Mouse (Mus musculus): ENCODE results near the gene Tmem220. TPM values are rescaled to one million over a fixed set of nuclear protein-coding genes. Genes with fewer than 3 reads are reported as not detected.
A peak's percentile ranks its signal among the peaks of the same experiment; 100 is the strongest.

Gene Tmem220
- 1 to 10 TPM in 3 of 4 experiments, under 1 TPM in 1; 0.67 to 1.2 (median 1.1) TPM for total RNA-seq (2022)

DNA sequence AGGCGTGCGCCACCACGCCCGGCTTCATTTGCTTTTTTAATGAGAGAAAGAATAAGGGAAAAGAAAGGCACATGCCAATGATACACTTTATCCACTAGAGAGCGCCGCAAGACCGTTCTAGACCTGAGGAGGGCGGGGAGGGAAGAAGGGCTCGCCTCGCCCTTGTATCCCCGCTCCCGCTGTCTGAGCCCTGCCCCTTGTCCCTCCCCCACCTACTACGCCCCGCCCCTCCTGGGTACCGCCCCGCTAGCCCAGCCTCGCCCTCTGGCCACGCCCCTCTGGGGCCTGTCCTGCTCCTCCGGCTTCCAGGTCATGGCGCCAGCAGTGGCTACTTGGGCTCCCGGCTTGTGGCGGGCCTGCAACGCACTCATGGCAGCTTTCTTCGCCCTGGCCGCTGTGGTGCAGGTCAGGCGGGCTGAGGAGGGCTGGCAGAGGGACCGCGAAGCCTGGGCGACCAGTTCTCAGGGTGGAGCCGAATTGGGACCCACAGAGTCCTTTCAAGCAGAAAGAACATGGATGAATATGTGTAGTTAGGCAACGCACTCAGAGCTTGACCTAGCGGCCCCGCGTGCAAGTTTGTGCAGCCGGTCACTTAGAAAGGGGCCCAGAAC, at the start of gene Tmem220:
Tmem220 (plus strand) TSS at position 288 of the 611 bp plus-strand sequence.
- peak; percentile 58 to 75 for DNase-seq (ENCODE audit: low spot score in 2 of 2)

- no peak for DNase-seq (ENCODE audit: low spot score in 2 of 2)
These were observed 49.2 kb upstream of the Tmem220 start for GRCm38 (mm10) chr11:66975606-66976330.

DNA sequence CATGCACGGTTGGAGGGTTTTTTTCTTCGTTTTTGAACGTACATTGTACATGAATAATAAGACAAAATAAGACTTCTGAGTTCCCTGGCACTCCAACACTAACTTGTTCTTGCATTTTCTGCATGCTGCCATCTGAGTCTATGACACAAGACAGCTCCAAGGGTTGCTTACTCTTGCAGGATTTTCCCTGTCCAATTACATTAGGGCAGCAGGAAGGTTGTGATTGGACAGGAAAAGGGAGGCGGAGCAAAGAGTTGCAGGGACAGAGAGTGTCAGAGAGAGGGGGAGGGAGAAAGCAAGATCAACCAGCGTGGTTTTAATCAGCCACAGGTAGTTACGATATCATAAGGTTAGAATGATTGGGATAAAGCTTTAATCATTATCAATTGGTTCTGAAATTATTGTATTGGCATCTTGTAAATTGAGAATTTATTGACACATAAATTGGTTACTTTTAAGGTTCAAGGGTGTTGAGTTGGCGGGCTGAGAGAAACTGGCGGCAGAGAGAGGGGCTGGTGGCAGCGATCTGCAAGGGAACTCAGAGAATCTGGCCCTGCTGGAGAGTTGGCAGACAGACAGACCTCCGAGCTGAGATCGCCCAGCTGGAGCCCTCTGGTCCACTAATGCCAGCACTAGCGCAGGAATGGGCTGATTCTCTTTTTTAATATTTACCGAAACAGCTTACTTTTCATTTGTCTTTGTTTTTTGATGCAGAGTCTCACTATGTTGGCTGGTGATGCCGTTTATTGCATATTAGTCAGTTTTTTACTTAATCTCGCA, 43.4 kb upstream of the Tmem220 start:
- DNase-seq (ENCODE audit: low spot score in 2 of 2) = no peak

DNA sequence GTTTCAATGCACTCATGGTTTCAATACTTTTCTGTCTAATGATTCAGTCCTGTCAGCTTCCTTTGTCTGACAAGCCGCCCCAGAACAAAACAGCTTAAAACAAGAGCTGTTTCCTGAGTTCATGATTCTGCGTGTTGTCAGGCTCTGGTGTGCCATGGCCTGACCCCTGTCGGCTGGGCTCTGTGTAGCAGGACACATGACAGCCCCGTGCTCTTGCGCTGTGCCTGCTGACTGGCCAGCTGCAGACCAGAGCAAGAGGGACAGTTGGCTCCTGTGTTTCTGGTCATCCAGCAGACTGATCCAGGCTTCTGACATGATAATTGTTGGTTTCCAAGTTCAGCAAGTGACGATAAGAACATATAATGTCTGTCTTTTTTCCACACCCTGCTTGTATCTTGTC, 42.2 kb upstream of the Tmem220 start:
- no peak for DNase-seq (ENCODE audit: low spot score in 2 of 2)

DNA sequence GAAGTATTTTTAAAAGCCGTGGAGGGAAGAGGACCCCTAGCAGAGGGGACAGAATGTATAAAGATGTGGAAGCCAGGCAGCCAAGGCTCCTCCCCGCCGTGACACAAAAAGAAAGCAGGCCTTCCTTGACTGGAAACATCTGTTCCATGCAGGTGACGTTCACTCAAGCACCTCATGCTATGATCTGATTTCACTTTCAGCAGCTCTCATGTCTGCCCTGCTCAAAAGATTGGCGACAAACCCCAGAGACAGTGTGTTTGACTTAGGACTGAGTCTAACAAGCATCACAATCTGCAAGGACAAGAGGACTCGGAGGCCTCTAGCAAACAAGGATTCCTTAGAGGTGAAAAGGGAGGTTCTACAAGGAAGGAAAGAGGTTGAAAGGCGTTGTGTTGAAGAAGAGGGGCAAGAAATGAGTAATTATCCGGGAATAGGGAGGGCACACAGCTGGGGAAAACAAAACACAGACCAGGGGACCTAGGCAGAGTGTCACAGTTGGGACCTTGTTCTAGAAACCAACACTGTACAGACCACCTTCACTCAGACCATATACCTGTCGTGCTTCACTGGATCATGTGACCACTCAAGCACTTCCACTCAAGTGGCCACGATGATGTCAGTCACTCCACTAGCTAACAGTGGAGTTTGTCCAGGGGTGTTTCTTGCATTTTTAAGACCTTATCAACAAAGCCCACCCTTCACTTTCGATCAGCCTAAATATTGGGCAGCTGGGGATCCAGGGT, 41.4 kb upstream of the Tmem220 start:
- DNase-seq (ENCODE audit: low spot score in 2 of 2) = no peak

GRCm38 (mm10) chr11:66984165-66985135, 40.5 kb upstream of the Tmem220 start:
- DNase-seq (ENCODE audit: low spot score in 2 of 2) = peak; percentile 38 to 63

DNA sequence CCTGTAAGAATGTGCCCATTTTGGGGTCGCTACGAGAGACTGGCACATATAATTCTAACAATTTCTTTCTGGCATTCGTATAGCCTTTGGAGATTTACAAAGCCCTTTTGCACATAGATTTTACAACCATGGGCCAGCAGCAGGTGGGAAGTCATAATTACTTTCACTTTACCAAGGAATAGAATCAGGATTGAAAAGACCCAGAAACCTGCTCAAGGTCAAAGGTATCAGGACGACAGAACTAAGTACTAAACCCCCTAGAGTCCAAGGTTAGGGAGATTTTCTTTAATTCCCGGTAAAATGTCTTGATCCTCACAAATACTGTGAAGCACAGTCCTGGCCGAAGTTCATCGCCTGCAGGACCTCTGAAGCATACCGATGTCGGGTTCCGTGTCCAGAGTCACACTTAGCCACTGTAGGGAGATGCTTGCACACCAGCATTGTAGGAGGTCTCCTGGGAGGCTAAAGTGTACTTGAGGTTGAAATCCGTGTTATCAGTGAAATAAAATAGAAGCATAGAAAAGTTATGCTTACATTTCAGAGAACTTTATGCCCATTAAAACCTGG, 39.7 kb upstream of the Tmem220 start:
- no peak for DNase-seq (ENCODE audit: low spot score in 2 of 2)

DNA sequence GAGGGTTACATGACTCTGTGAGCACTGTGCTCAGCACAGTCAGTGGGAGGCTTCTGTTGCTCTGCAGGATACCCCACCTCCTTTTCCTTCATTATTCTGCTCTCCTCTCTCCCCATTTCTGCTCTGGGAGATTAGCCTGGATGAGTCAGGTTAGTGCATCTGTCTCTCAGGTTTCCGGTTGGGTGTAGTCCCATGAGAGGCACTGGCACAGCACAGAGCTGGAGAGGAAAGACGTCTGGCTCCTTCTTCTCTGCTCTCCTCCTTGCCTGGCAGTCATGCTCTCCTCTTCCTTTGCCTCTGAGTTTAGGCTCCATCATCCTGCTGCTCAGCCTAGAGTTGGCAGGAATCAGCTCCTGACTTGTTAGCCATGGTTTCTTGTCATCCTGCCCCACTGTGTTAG, 32.8 kb upstream of the Tmem220 start:
- no peak for DNase-seq (ENCODE audit: low spot score in 2 of 2)

- no peak for DNase-seq (ENCODE audit: low spot score in 2 of 2)
These were observed 31.3 kb upstream of the Tmem220 start for GRCm38 (mm10) chr11:66993674-66994073.

GRCm38 (mm10) chr11:66996446-66996845, 28.5 kb upstream of the Tmem220 start:
- DNase-seq (ENCODE audit: low spot score in 2 of 2) = no peak

DNA sequence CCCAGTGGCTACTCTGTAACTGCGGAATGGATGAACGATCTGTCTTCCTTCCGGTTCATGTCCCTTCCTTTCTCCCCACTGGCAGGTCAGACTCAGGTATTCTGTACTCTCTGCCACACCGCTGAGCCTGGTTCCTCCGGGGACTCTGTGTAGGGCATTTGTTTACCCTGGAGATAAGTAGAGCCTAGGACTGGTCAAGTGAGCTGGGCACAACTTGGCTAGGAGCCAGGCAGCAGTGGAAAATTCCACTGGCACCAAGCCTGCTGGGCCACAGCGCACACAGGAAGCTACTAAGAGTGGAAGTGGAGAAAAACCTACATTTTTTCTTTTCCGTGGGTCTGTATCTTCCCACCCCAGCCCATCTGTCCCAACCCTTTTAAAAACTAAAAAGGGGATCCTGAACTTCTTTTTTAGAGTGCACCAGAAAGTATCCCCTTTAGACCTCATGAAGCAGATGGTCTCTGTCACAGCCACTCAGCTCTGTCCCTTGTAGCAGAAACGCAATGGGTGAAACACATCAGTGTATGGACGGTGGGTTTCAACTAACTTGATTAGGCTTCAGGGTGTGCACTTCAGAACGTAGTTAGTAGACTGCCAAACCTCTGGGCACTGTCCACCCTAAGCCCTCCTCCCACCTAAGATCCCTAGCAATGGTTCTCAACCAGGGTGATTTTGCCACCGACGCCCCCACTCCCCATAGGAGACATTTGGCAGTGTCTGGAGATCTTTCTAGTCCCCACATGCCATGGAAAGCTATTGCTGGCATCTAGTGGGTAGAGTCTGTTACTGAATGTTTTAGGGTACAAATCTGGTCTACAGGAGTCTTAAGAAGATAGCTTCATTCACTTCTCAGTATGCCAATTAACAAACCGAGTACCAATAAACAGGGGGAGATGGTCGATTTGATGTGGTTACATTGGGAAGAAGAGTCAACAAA, 26.2 kb upstream of the Tmem220 start:
- no peak for DNase-seq (ENCODE audit: low spot score in 2 of 2)

- no peak for DNase-seq (ENCODE audit: low spot score in 2 of 2)
These were observed 24.3 kb upstream of the Tmem220 start for GRCm38 (mm10) chr11:67000671-67001070.

DNA sequence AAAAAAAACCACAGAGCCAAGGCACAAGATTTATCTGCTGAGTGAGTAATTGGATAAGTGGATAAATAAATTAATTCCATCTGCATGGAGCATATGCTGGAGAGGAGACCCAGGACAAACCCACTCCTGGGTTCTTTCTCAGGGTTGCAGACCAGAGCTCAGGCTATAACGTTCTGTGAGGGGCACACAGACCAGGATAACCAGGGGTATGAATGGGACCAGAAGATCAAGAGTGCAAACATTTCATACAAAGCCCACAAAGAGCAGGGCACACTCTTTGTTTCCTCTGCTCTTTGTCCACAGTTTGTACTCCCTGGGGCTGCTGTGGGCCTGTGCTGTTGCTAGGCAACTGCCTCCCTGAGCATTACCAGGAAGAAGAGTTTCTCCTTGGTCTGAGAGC, 23.2 kb upstream of the Tmem220 start:
- no peak for DNase-seq (ENCODE audit: low spot score in 2 of 2)

- DNase-seq (ENCODE audit: low spot score in 2 of 2) = no peak
These were observed 22.0 kb upstream of the Tmem220 start for GRCm38 (mm10) chr11:67002911-67003310.

DNA sequence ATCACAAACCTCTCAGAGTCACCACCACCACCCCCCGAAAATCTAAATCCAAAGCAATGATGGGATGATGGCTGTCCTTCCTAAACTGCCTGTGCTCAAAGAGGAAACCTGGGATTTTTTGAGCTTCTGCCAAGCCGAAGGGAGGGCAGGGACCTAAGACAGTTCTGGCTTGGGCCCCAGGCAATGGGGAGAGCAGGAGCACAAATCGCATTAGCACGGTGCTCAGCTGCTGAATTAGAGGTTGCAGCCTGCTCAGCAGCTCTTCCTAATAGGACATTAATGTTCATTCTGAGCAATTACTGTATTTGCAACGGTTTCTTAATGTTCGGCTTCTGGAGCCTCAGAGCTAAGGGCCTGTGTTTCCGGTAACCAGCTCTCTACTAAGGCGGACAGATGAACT, 17.0 kb upstream of the Tmem220 start:
- DNase-seq (ENCODE audit: low spot score in 2 of 2) = no peak

DNA sequence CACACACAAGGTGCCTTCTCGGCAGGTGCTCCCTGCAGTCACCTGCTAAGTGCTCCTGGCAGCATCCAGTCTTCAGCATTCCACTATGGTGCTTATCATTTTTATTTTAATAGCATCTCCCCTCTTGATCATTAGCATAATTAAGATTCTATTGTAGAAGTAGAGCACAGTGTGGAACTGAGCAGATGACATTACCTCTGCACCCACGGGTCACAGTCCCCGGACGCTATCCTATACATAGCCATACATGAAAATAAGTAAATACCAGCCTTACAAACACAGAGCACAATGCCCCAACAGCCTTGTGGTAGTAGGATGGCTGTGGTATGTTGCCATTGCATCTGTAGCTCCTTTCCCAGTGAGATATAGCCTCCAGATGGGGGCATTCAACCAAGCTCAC, 16.4 kb upstream of the Tmem220 start:
- no peak for DNase-seq (ENCODE audit: low spot score in 2 of 2)

GRCm38 (mm10) chr11:67010430-67010829, 14.5 kb upstream of the Tmem220 start:
- DNase-seq (ENCODE audit: low spot score in 2 of 2) = no peak

- no peak for DNase-seq (ENCODE audit: low spot score in 2 of 2)
These were observed 13.3 kb upstream of the Tmem220 start for GRCm38 (mm10) chr11:67011635-67012034.
